Mouse (Mus musculus) WW6 (cell line): ENCODE results near the gene Col1a1.

Experiments
- DNase-seq: peaks from one replicate; pipeline ENCODE4 v3.0.0-alpha.2; 2013; ENCODE audit warnings: low read depth, low spot score

The Col1a1 gene

DNA sequence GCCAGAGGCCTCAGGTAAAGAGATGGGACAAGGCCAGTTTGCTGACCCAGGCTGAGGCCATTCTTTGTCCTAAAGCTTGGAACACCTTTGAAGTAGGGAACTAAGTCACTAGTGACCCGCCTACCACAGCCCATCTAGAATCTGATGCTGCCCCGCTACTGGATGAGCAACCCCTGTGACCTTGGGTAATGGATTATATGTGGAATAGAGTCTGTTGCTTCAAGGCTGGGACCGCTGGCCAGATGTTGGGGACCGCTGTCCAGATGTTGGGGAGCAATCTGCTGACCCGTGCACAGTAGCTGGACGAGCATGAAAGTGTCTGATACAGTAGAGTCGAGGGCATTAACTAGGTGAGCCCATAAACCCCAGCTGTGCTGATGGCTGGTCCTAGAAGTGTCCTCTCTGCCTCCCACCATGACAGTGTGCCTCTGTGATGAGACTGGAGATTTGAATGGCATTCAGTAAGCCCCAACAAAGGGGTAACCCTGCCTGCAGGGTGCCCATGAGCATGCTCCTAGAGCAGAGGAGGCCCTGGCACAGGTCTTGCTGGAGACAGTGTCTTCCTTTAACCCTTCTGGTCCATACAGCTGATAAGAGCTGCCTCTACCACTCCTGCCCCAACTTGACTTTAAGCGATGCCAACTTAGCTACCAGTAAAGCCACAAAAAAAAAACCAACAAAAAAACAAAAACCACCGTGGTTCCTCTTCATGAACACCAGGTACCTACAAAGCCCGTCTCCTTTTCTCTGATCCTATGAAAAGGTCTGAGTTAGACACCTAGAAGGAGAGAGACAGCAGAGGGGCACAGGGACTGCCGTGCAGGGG is 59.1 kb downstream of the Col1a1 start:
- no peak for DNase-seq

- no peak for DNase-seq
Measured at GRCm38 (mm10) chr11:94996101-94996500, 60.1 kb downstream of the Col1a1 start.

DNA sequence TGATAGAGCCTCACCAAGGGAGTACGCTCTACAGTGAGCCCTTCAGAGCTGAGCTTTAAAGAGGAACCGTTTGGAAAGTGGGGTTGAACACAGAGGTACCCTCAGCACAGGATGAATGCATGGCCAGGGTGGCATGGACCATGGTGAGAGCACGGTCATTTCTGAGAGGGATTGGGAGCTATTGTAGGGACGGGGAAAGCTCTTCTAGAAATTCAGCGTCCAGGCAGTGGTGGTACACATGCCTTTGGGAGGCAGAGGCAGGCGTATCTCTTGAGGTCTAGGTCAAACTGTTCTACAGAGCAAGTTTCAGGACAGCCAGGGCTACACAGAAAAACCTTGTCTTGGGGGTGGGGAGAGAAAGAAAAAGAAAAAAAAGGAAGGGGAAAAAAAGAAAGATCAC is 61.0 kb downstream of the Col1a1 start:
- no peak for DNase-seq

DNA sequence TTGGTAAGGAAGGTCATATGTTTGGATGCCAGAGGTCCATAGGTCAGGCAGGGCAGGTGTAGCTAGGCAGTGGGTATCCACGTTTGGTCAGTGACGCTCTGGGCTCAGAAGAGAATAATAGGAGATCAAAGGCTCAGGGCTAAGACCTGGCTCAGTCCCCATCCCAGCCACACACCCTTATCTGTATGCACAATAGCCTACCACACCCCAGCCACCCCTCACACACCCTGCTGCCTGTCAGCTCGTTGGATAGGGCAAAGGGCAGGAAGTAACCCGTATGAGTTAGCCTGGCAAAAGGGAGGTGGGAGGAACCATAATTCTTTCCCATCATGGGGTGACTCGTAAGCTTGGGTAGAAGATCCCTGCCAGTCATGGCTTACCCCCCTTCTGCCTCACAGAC is 61.6 kb downstream of the Col1a1 start:
- no peak for DNase-seq

DNA sequence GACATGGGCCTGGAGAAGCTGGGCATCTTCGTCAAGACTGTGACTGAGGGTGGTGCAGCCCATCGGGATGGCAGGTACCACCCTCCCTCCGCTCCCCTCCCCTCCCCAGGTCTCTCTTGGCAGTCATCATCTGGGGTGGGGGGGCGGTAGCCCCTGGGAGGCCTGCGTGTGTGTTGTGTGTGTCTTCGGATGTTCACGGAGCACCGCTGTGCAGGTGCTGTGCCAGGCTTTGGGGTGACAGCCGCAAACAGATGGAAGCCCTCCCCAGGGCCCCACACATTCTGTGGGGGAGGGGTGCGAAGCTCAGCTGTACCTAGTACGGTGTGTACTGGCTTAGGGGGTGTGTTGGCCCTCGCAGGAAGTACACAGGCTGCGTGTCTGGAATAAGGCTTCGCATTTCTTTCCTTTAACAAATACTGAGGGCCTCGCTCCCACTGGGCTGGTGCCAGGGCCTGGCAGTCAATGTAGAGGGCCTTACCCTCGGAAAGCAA is 62.1 kb downstream of the Col1a1 start:
- DNase-seq, result no peak

DNA sequence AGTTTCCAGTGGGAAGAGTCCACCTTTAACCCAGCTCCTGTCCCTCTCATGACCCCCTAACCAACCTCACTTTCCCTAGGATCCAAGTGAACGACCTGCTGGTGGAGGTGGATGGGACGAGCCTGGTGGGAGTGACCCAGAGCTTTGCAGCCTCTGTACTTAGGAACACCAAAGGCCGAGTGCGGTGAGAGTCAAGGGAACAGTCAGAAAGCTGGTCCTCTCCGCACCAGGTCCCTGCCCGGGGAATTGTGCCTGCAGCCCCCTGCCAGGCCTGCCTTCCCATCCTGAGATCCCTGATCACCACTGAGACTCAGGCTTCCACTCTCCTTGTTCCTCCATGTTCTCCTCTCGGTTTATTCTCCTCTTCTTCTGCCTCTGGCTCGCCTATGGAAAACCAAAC is 64.1 kb downstream of the Col1a1 start:
- no peak for DNase-seq

DNA sequence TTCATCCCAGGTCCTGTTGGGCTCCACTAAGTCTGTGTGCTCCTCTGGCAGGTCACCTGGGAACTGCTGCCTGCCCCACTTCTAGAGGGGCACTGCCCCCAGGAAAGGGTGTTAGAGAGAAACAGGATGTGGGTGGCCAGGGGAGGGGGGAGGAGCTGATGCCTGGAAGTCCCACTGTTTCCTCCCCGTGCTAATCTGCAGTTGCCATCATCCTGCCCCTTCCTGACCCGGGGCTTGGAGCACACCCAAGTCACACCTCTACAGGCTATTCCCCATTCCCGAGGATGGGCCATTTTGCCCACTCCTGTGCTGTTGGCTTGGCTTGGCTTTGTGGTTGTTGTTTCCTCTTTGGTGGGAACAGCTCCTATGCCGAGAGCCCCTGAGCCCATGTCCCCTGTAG is 64.5 kb downstream of the Col1a1 start:
- DNase-seq, result no peak

- DNase-seq, result no peak
Measured at GRCm38 (mm10) chr11:95001058-95001457, 65.0 kb downstream of the Col1a1 start.

- no peak for DNase-seq
Measured at GRCm38 (mm10) chr11:95001584-95002347, 65.7 kb downstream of the Col1a1 start.
